Mouse (Mus musculus) bone marrow, adult 2 months (tissue): ENCODE data around the gene Lsm14b. TPM values are rescaled to one million over a fixed set of nuclear protein-coding genes. Genes with fewer than 3 reads are reported as not detected.

ENCODE experiments used
- H3K27ac ChIP-seq: fragments of 200-500 bp; 2 replicates; pipeline ENCODE4 v1.5.1; 2012; ENCODE audit warnings: low read depth, mild to moderate bottlenecking, control low read depth, inconsistent platforms, low read length; ENCODE audit not compliant: control insufficient read depth, poor library complexity, insufficient read depth
- H3K4me1 ChIP-seq: fragments of 200-500 bp; 2 replicates; pipeline ENCODE4 v1.6.1; 2011; ENCODE audit warnings: low read length; ENCODE audit not compliant: control insufficient read depth, insufficient read depth
- H3K4me3 ChIP-seq: fragments of 200-500 bp; replicated peaks from 2 replicates; pipeline ENCODE3; 2011; ENCODE audit warnings: mild to moderate bottlenecking, low read depth, low read length, control low read depth; ENCODE audit not compliant: control insufficient read depth
- CTCF ChIP-seq: fragments of 200-500 bp; IDR thresholded peaks from 2 replicates; pipeline ENCODE4 v1.5.1; 2011; ENCODE audit warnings: low read length, control low read depth; ENCODE audit not compliant: control insufficient read depth, insufficient read depth
- POLR2A ChIP-seq: fragments of 200-500 bp; IDR thresholded peaks from 2 replicates; pipeline ENCODE4 v1.6.1; 2011; ENCODE audit warnings: low read depth, mild to moderate bottlenecking, control low read depth, low read length, borderline replicate concordance; ENCODE audit not compliant: control insufficient read depth
- WGBS: fragments of 180-500 bp; shearing (Covaris S2); methylation state at CpG from one replicate; pipeline ENCODE4 v1.1.7; 2018; 5-methylcytosine and 5-hydroxymethylcytosine counted together
- polyA plus RNA-seq: library from polyadenylated mRNA; stranded (reverse); fragments of >200 nt; gene quantifications from 2 replicates; pipeline ENCODE4 v1.2.4, GENCODE M21; 2011; ENCODE audit warnings: low replicate concordance; ENCODE audit not compliant: missing spikeins, insufficient read depth, insufficient read length

The Lsm14b gene
- polyA plus RNA-seq, 1 experiment, result 37.9 TPM

DNA sequence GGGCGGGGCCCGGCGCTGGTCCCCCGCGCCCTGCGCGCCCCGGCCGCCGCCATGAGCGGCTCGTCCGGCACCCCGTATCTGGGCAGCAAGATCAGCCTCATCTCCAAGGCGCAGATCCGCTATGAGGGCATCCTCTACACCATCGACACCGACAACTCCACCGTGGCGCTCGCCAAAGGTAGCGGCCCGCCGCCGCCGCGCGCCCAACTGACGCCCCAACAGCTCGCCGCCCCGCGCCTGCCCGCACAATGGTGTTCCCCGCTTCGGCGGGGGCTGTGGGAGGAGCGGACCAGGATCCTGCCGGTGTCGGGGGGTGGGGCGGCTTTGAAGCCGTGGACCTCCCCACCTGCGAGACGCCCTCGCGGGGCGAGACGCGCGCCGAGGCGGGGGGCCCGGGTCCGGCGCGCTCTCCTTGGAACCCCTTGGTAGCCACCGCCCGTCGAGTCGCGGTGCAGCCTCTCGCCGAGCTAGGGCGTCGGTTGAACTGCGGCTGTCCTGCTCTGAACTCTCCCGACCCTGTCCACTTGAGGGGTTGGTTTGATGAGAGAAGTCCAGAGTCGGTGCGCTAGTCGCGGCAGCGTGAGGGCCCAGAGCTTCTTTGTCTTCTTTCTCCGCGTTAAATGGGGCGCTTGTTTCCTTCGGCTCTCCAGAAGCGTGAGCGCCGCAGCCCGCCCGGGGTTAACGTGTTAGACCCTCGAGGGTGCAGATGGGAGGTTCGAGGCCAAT is 511 bp downstream of the Lsm14b start:
- Histone ChIP-seq H3K4me1 (peaks cover 2% of the 10 kb centered on the region; the same call in 1 of the 2 replicates), H3K27ac (peak overlapping the region; percentile 92), H3K4me3 (peak overlapping the region; percentile 92)
- TF ChIP-seq POLR2A (no peak), CTCF (no peak)
- under 1% methylated on average over 84 of the region's 84 CpGs for WGBS

- Histone ChIP-seq H3K27ac (no peak overlapping the region), H3K4me3 (peak overlapping the region; percentile 92), H3K4me1 (peaks cover 2% of the 10 kb centered on the region; the same call in 1 of the 2 replicates)
- WGBS, result 31% methylated on average over 6 of the region's 6 CpGs
- TF ChIP-seq CTCF, result no peak
These were observed 1.0 kb downstream of the Lsm14b start for GRCm38 (mm10) chr2:180025861-180026200.

GRCm38 (mm10) chr2:180027768-180028167 is 3.0 kb downstream of the Lsm14b start:
- no peak overlapping the region for H3K4me3 ChIP-seq
- TF ChIP-seq POLR2A, result no peak
- no peak for TF ChIP-seq CTCF
- 86% methylated on average over 9 of the region's 9 CpGs for WGBS
- H3K27ac ChIP-seq, result no peak overlapping the region
- H3K4me1 ChIP-seq, result peaks cover 2% of the 10 kb centered on the region; the same call in 1 of the 2 replicates

GRCm38 (mm10) chr2:180031270-180031669 is 6.5 kb downstream of the Lsm14b start:
- 80% methylated on average over 6 of the region's 6 CpGs for WGBS
- no peak overlapping the region for H3K27ac ChIP-seq
- H3K4me3 ChIP-seq, result no peak overlapping the region
- peaks cover 2% of the 10 kb centered on the region; the same call in 1 of the 2 replicates for H3K4me1 ChIP-seq
- TF ChIP-seq CTCF (no peak), POLR2A (no peak)

- Histone ChIP-seq H3K27ac (no peak overlapping the region), H3K4me1 (peaks cover 1% of the 10 kb centered on the region; the same call in 1 of the 2 replicates), H3K4me3 (no peak overlapping the region)
- WGBS, result 27% methylated on average over 3 of the region's 3 CpGs
- TF ChIP-seq CTCF, result no peak
- TF ChIP-seq POLR2A, result no peak
These were observed 8.1 kb downstream of the Lsm14b start for GRCm38 (mm10) chr2:180032925-180033324.

DNA sequence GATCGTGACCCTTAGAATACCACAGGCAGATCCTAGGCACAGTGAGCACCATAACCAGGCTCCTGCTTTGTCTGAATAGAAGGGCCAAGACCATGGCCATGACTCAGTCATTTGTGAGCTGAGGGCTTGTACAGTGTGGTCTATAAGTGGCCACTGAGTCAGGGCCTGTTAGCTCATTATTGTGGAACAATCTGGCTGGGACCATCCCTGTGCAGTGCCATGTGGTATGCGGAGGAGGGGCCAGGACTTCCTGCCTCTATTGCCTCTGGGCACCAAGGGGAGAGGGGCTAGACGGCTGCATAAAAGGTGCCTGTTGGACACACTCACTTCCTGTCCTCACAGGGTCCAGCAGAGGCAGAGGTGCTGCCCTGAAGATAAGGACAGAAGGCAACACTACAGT is 9.2 kb downstream of the Lsm14b start:
- 61% methylated on average over 3 of the region's 3 CpGs for WGBS
- no peak overlapping the region for H3K4me3 ChIP-seq
- no peak overlapping the region for H3K27ac ChIP-seq
- TF ChIP-seq POLR2A (no peak), CTCF (no peak)
- no peaks in the 10 kb centered on the region for H3K4me1 ChIP-seq

GRCm38 (mm10) chr2:180034753-180035152 is 10.0 kb downstream of the Lsm14b start:
- Histone ChIP-seq H3K4me3 (no peak overlapping the region), H3K27ac (no peak overlapping the region), H3K4me1 (no peaks in the 10 kb centered on the region)
- WGBS, result 39% methylated on average over 5 of the region's 5 CpGs
- TF ChIP-seq POLR2A (no peak), CTCF (no peak)

DNA sequence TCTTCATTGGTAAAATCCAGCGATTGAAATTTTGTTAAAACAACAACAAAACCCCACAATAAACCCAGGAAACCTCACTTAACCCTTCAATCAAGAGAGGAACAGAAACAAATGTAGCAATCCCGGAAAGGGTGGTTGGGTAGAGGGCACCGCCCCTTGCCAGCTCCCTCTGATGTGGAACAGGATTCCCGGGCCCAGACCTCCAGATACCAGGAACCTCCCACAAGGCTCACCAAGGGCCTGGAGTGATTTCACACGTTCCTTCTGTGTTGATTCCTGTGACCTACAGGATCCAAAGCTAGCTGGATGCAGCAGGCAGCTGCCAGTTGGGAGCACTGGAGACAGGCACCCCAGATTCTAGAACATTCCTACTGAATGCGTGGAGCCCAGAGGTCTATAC is 15.6 kb downstream of the Lsm14b start:
- H3K4me1 ChIP-seq, result peaks cover 1% of the 10 kb centered on the region; the same call in 1 of the 2 replicates
- H3K4me3 ChIP-seq, result peak overlapping the region; percentile 14
- no peak overlapping the region for H3K27ac ChIP-seq
- no peak for TF ChIP-seq CTCF
- TF ChIP-seq POLR2A, result no peak
- 28% methylated on average over 6 of the region's 6 CpGs for WGBS

GRCm38 (mm10) chr2:180041577-180042255 is 16.9 kb downstream of the Lsm14b start:
- under 1% methylated on average over 66 of the region's 66 CpGs for WGBS
- Histone ChIP-seq H3K4me1 (peaks cover 1% of the 10 kb centered on the region; the same call in 1 of the 2 replicates), H3K4me3 (peak overlapping the region; percentile 92), H3K27ac (peak overlapping the region; percentile 93)
- no peak for TF ChIP-seq CTCF
- no peak for TF ChIP-seq POLR2A
